Mouse (Mus musculus): ENCODE data around the gene Ptpn11. TPM values are rescaled to one million over a fixed set of nuclear protein-coding genes. Genes with fewer than 3 reads are reported as not detected.

The Ptpn11 gene
- polyA plus RNA-seq, 1 experiment = 6.9 TPM

GRCm38 (mm10) chr5:121158966-121159365 lies 32.2 kb downstream of the Ptpn11 start:
- peaks cover 1% of the 10 kb centered on the region for H3K36me3 ChIP-seq (ENCODE audit: control insufficient read depth, insufficient read depth, low read length)
- H3K27ac ChIP-seq (ENCODE audit: control insufficient read depth, insufficient read depth, low read depth, low read length) = no peak overlapping the region
- TF ChIP-seq CTCF (IDR thresholded peaks at IDR 0.05; ENCODE audit: control insufficient read depth, insufficient read depth, insufficient replicate concordance, low read depth, low read length) (no peak), POLR2A (IDR thresholded peaks at IDR 0.05; ENCODE audit: control insufficient read depth, low read depth, low read length) (no peak)
- no peak overlapping the region for H3K4me3 ChIP-seq (ENCODE audit: control insufficient read depth, low read depth, low read length)
- H3K27me3 ChIP-seq (ENCODE audit: control insufficient read depth, insufficient read depth, low read length) = no peaks in the 10 kb centered on the region
- no peaks in the 10 kb centered on the region for H3K4me1 ChIP-seq (ENCODE audit: control insufficient read depth, insufficient read depth, low read length)

GRCm38 (mm10) chr5:121157489-121157888 lies 33.7 kb downstream of the Ptpn11 start:
- H3K4me3 ChIP-seq (ENCODE audit: control insufficient read depth, low read depth, low read length) = no peak overlapping the region
- no peaks in the 10 kb centered on the region for H3K4me1 ChIP-seq (ENCODE audit: control insufficient read depth, insufficient read depth, low read length)
- no peaks in the 10 kb centered on the region for H3K27me3 ChIP-seq (ENCODE audit: control insufficient read depth, insufficient read depth, low read length)
- H3K36me3 ChIP-seq (ENCODE audit: control insufficient read depth, insufficient read depth, low read length) = peaks cover 1% of the 10 kb centered on the region
- H3K27ac ChIP-seq (ENCODE audit: control insufficient read depth, insufficient read depth, low read depth, low read length) = no peak overlapping the region
- no peak for TF ChIP-seq POLR2A (IDR thresholded peaks at IDR 0.05; ENCODE audit: control insufficient read depth, low read depth, low read length)
- no peak for TF ChIP-seq CTCF (IDR thresholded peaks at IDR 0.05; ENCODE audit: control insufficient read depth, insufficient read depth, insufficient replicate concordance, low read depth, low read length)

- Histone ChIP-seq H3K27ac (ENCODE audit: control insufficient read depth, insufficient read depth, low read depth, low read length) (no peak overlapping the region), H3K4me3 (ENCODE audit: control insufficient read depth, low read depth, low read length) (no peak overlapping the region), H3K36me3 (ENCODE audit: control insufficient read depth, insufficient read depth, low read length) (no peaks in the 10 kb centered on the region; the same call in 1 of the 2 replicates), H3K27me3 (ENCODE audit: control insufficient read depth, insufficient read depth, low read length) (no peaks in the 10 kb centered on the region), H3K4me1 (ENCODE audit: control insufficient read depth, insufficient read depth, low read length) (no peaks in the 10 kb centered on the region)
- TF ChIP-seq CTCF (IDR thresholded peaks at IDR 0.05; ENCODE audit: control insufficient read depth, insufficient read depth, insufficient replicate concordance, low read depth, low read length) (no peak), POLR2A (IDR thresholded peaks at IDR 0.05; ENCODE audit: control insufficient read depth, low read depth, low read length) (no peak)
These were observed 34.2 kb downstream of the Ptpn11 start for GRCm38 (mm10) chr5:121157017-121157416.

GRCm38 (mm10) chr5:121156121-121156520 lies 35.1 kb downstream of the Ptpn11 start:
- Histone ChIP-seq H3K36me3 (ENCODE audit: control insufficient read depth, insufficient read depth, low read length) (no peaks in the 10 kb centered on the region), H3K27ac (ENCODE audit: control insufficient read depth, insufficient read depth, low read depth, low read length) (no peak overlapping the region), H3K27me3 (ENCODE audit: control insufficient read depth, insufficient read depth, low read length) (no peaks in the 10 kb centered on the region), H3K4me3 (ENCODE audit: control insufficient read depth, low read depth, low read length) (no peak overlapping the region), H3K4me1 (ENCODE audit: control insufficient read depth, insufficient read depth, low read length) (no peaks in the 10 kb centered on the region)
- no peak for TF ChIP-seq CTCF (IDR thresholded peaks at IDR 0.05; ENCODE audit: control insufficient read depth, insufficient read depth, insufficient replicate concordance, low read depth, low read length)
- TF ChIP-seq POLR2A (IDR thresholded peaks at IDR 0.05; ENCODE audit: control insufficient read depth, low read depth, low read length) = no peak

DNA sequence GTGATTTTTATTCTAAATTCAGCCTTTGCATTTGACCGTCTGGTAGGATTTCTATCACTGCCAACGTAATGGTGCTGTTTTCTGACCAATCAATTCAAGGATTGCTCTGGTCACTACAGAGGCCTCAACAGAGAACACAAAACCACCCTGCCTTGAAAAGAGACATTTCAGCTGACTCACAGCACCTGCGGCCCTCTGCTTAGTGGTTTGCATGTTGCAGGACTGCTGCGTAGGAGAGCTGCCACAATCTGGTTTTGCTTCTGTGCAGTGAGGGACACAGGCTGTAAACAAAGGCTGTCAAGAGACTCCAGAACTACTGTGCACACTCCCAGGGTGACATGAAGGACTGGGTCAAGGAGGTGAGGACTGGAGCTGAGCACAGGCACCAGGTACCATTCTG lies 40.5 kb downstream of the Ptpn11 start:
- H3K36me3 ChIP-seq (ENCODE audit: control insufficient read depth, insufficient read depth, low read length) = no peaks in the 10 kb centered on the region
- TF ChIP-seq CTCF (IDR thresholded peaks at IDR 0.05; ENCODE audit: control insufficient read depth, insufficient read depth, insufficient replicate concordance, low read depth, low read length) = no peak
- TF ChIP-seq POLR2A (IDR thresholded peaks at IDR 0.05; ENCODE audit: control insufficient read depth, low read depth, low read length) = no peak
- H3K4me1 ChIP-seq (ENCODE audit: control insufficient read depth, insufficient read depth, low read length) = no peaks in the 10 kb centered on the region
- H3K27me3 ChIP-seq (ENCODE audit: control insufficient read depth, insufficient read depth, low read length) = no peaks in the 10 kb centered on the region
- no peak overlapping the region for H3K27ac ChIP-seq (ENCODE audit: control insufficient read depth, insufficient read depth, low read depth, low read length)
- no peak overlapping the region for H3K4me3 ChIP-seq (ENCODE audit: control insufficient read depth, low read depth, low read length)

- no peaks in the 10 kb centered on the region for H3K36me3 ChIP-seq (ENCODE audit: control insufficient read depth, insufficient read depth, low read length)
- no peak for TF ChIP-seq POLR2A (IDR thresholded peaks at IDR 0.05; ENCODE audit: control insufficient read depth, low read depth, low read length)
- TF ChIP-seq CTCF (IDR thresholded peaks at IDR 0.05; ENCODE audit: control insufficient read depth, insufficient read depth, insufficient replicate concordance, low read depth, low read length) = no peak
- H3K27me3 ChIP-seq (ENCODE audit: control insufficient read depth, insufficient read depth, low read length) = no peaks in the 10 kb centered on the region
- no peak overlapping the region for H3K4me3 ChIP-seq (ENCODE audit: control insufficient read depth, low read depth, low read length)
- H3K4me1 ChIP-seq (ENCODE audit: control insufficient read depth, insufficient read depth, low read length) = no peaks in the 10 kb centered on the region
- no peak overlapping the region for H3K27ac ChIP-seq (ENCODE audit: control insufficient read depth, insufficient read depth, low read depth, low read length)
These were observed 42.0 kb downstream of the Ptpn11 start for GRCm38 (mm10) chr5:121149246-121149645.

DNA sequence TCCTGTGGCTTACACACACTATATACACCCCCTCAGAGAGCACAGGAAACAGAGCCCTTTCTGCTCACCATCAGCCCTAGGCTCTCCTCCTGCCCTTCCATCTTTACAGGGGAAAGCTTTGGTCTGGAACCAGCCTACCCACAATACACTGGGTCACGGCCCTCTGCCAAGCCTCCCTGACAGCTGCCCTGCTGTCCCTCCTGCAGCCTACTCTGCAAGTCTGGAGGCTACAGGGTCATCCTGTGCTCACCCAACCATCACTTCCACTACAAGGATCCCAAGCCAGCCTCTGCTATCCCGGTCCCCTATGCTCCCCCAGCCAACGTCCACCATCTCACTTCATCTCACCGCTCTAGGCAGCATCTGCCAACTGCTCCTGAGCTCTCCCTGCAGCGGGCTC lies 44.9 kb downstream of the Ptpn11 start:
- H3K36me3 ChIP-seq (ENCODE audit: control insufficient read depth, insufficient read depth, low read length) = no peaks in the 10 kb centered on the region; the same call in 1 of the 2 replicates
- H3K27me3 ChIP-seq (ENCODE audit: control insufficient read depth, insufficient read depth, low read length) = no peaks in the 10 kb centered on the region
- TF ChIP-seq POLR2A (IDR thresholded peaks at IDR 0.05; ENCODE audit: control insufficient read depth, low read depth, low read length) = no peak
- no peak for TF ChIP-seq CTCF (IDR thresholded peaks at IDR 0.05; ENCODE audit: control insufficient read depth, insufficient read depth, insufficient replicate concordance, low read depth, low read length)
- no peaks in the 10 kb centered on the region for H3K4me1 ChIP-seq (ENCODE audit: control insufficient read depth, insufficient read depth, low read length)
- no peak overlapping the region for H3K27ac ChIP-seq (ENCODE audit: control insufficient read depth, insufficient read depth, low read depth, low read length)
- H3K4me3 ChIP-seq (ENCODE audit: control insufficient read depth, low read depth, low read length) = no peak overlapping the region

DNA sequence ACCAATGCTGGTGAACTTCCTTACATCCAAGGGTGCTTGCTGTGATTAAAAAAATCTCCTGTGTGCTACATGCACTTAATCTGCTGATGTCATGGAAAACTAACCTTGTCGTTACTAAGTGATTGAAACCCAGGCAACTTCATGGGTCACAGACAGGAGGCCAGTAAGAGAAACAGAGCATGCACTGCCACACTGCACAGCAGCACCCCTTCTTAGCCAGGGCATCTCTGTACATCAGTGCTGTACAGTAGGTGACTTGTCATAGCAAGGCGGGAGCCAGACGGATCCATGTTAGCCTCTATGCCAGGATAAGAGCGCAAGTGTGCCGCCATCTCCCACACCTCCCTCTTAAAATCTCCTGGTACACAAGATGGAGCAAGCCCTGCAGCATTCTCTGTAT lies 45.6 kb downstream of the Ptpn11 start:
- no peaks in the 10 kb centered on the region for H3K27me3 ChIP-seq (ENCODE audit: control insufficient read depth, insufficient read depth, low read length)
- no peaks in the 10 kb centered on the region; the same call in 1 of the 2 replicates for H3K36me3 ChIP-seq (ENCODE audit: control insufficient read depth, insufficient read depth, low read length)
- no peak overlapping the region for H3K27ac ChIP-seq (ENCODE audit: control insufficient read depth, insufficient read depth, low read depth, low read length)
- H3K4me1 ChIP-seq (ENCODE audit: control insufficient read depth, insufficient read depth, low read length) = no peaks in the 10 kb centered on the region
- H3K4me3 ChIP-seq (ENCODE audit: control insufficient read depth, low read depth, low read length) = no peak overlapping the region
- TF ChIP-seq POLR2A (IDR thresholded peaks at IDR 0.05; ENCODE audit: control insufficient read depth, low read depth, low read length) (no peak), CTCF (IDR thresholded peaks at IDR 0.05; ENCODE audit: control insufficient read depth, insufficient read depth, insufficient replicate concordance, low read depth, low read length) (no peak)

Measured in testis, adult 2 months (tissue).